Mouse (Mus musculus): ENCODE results near the gene D6Ertd527e.

- TF ChIP-seq CTCF (IDR thresholded peaks at IDR 0.05; ENCODE audit: borderline replicate concordance, control insufficient read depth, extremely low read depth, insufficient read depth, low read length, poor library complexity) = no peak
- no peak for TF ChIP-seq POLR2A (IDR thresholded peaks at IDR 0.05; ENCODE audit: control insufficient read depth, extremely low read depth, insufficient read depth, low read length, poor library complexity)
Measured at GRCm38 (mm10) chr6:87072759-87073158, 31.8 kb upstream of the D6Ertd527e start.
